Mouse (Mus musculus): Measurements from ENCODE around the gene Ccr3.
"Not testable (repeated sequence)": the region's sequence is repeated elsewhere in the genome, so short reads cannot be mapped to it uniquely, and the experiment has no call there.

Gene Ccr3

DNA sequence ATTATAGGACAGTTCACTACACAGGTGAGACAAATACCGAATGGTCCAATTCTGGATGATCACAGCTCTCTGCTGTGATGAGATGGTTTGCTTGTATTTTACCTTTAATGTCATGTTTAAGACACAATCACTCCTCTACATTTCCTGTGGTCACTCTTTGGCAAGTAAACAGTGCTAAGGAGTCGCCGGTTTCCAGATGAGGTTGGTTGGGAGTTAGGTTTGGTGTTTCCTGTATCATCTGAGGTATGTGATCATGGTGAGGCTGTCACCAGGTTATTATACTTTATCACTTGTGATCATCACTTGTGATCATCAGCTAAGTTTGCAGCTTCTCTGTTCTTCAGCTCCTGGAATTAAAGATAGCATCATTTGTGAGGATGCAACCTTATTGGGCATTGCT lies 19.2 kb downstream of the Ccr3 start:
- no peak for DNase-seq (ENCODE audit: extremely low spot score, low read depth, low spot score)

DNA sequence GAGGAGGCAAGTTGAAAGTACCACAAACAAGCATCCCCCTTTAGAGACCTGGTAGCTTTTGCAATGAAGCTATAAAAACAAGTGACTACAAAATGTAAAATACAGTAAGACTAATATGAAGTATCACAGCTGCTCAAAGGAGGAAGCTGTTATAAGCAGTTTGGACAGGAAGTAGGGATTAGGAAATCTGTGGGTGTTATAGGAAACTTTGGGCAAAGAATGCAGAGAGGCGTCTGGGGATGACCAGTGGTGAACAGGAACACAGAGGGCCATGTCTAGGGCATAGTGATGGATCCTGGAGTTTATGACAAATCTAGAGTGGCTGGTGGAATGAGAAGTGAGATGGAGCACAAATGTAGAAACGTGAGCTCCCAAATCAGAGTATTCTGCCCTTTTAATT lies 31.8 kb downstream of the Ccr3 start:
- DNase-seq (ENCODE audit: extremely low spot score, low read depth, low spot score), result no peak

DNA sequence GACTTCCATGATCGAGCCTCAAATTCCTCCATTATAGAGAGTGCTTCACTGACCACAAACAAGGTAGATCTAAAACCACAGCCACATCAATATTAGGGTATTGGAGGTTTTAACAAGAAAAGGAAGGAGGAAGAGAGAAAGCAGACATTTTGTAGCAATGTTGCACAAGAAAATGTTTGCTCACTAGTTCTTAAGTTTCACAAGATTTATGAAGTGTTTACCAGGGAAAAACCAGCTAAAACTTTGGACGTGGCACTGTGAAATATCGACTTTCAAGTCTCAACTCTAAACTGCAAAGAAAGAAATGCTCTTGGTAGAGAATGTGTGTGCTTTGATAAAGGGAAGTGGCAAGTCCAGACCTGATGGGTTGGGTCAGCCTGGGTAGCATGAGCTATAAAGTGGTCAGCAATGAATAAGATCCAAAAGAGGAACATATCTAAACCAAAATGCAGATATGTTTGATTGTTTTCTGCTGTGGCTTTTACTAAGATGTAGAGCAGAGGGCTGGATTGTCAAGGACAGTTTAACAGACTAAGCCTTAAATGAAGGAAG lies 34.5 kb downstream of the Ccr3 start:
- DNase-seq (ENCODE audit: extremely low spot score, low read depth, low spot score), result no peak

DNA sequence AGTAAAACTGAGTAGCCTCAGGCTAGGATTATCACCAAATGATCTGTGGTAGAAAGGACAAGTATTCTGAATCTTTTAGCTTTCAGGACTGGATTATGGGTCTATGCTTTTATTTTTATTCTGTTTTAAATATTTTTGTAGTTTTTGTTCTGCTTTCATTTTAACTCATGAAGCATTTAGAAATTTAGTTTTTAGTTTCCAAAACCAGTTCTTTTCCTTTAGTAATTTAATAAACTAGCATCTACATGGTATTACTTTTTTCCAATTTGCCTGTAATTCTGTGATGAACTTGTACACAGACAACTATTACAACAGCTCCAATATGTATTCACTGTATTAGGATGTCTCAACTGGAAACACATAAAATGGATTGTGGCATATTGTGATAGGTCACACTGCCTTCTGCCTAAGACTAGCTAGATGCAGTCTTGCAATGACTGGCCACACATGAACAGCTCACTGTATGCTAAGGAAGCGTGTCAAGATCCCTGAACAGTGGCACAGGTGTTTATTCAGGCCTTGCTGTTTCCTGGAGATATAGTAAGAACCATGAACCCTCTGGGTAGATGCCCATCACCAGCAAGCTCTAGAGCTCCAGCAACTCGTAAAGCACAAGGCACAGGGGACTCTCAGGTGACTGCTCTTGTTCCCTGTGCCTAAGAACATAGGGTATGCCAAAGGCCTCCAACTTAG lies 38.0 kb downstream of the Ccr3 start:
- DNase-seq (ENCODE audit: extremely low spot score, low read depth, low spot score), result no peak

DNA sequence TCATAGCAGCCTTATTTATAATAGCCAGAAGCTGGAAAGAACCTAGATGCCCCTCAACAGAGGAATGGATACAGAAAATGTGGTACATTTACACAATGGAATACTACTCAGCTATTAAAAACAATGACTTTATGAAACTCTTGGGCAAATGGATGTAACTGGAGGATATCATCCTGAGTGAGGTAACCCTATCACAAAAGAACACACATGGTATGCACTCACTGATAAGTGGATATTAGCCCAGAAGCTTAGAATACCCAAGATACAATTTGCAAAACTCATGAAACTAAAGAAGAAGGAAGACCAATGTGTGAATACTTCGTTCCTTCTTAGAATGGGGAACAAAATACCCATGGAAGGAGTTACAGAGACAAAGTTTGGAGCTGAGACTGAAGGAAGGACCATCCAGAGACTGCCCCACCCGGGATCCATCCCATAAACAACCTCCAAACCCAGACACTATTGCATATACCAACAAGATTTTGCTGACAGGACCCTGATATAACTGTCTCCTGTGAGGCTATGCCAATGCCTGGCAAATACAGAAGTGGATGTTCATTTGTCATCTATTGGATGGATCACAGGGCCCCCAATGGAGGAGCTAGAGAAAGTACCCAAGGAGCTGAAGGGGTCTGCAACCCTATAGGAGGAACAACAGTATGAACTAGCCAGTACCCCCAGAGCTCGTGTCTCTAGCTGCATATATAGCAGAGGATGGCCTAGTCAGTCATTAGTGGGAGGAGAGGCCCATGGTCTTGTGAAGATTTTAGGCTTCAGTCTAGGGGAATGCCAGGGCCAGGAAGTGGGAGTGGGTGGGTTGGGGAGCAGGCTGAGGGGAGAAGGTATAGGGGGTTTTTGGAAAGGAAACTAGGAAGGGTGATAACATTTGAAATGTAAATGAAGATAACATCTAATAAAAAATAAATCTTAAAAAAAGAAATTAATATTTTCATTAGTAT lies 40.0 kb downstream of the Ccr3 start:
- DNase-seq (ENCODE audit: extremely low spot score, low read depth, low spot score), result not testable (repeated sequence)

DNA sequence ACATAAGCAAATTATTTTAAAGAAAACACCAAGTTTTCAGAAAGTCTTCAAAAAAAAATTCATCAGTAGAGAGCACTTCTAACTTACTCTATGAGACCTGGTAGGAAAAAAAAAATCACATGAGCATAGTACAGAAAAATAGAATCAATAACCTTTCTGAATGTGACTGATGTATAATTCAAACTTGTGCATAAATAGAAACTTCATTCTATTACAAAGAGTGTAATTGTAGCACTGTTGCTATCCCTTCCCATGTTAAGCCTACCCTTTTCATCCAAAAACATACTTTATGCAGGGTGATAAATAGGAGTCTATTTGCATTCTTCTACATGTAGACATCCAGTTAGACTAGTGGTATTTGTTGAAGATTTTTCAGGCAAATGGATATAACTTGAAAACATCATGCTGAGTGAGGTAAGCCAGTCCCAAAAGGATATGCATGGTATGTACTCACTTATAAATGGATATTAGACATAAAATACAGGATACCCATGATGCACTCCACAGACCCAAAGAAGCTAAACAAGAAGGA lies 44.9 kb downstream of the Ccr3 start:
- no peak for DNase-seq (ENCODE audit: extremely low spot score, low read depth, low spot score)

DNA sequence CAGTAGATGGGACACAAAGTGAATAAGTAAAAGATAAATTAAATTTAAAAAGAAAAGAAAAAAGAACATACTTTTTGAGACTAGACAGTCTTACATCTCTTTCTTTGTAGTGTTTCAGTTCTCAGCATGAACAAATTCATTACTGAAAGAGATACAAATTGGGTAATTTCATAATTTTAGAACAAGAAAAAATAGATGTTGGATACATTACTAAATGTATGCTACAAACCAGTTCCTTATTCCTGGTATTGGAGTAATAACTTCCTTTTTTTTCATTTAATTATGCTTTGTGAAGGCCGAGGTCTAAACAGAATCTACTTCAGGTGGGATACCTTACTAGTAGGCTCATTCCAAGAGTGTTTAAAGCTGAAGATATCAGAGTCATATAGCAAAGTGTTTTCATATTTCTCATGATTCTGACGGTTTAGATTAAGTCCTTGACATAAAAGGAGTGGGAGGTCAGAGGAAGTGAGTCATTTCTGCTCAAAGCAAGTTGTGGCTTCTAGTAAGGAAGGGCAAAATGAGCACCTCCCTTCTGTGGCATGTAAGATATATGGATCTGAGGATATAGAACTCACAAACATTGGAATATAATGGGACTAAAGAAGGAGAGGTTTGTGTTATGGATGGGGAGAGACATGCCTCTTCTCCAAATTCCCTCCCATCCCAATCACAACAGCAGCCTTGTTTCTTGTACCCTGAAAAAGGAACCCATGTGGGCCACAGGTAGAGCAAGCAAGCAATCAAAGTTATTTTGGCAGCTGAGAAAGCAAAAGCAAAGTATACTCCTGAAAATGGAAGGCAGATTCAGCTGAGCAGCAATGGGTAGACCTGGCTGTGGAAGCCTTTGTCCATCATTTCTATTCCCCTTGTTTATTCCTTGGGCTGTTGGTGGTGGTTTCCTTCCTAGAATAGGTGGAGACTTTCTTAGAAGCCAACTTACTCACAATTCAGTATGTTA lies 46.6 kb downstream of the Ccr3 start:
- DNase-seq (ENCODE audit: extremely low spot score, low read depth, low spot score), result no peak

DNA sequence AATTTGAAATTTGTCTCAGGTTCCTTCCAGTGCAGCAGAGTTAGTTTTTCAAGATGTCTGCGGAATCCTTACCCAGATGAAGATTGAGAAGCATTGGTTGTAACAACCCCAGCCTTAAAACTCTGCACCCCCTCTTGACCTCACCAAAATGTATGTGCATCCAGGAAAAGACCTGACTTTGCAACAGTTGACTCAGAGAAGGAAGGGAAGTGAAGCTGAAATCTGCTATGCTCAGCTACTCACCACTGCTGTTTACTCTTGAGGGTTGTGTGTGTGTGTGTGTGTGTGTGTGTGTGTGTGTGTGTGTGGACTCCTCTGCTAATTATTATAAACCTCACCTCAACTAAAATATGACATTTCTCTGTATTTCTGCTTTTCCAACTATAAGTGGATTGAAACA lies 49.7 kb downstream of the Ccr3 start:
- no peak for DNase-seq (ENCODE audit: extremely low spot score, low read depth, low spot score)

DNA sequence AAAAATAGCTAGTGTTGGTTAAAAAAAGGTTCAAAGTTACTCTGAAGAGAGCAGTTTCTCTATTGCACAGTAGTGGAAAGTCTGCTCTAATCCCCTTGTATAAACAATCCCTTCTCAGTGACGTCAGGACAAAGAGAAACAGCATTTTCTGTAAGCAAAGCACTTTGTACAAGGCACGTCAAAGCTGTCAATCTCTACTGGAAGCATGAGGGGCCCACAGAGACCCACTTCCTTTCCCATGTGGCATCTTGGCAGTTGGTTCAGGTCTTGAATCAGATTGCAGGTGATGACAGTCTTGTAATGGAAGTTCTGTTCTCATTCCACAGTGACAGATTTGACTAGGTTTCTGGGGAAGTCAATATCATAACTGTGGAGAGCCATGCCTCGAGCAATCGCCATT lies 58.0 kb downstream of the Ccr3 start:
- DNase-seq (ENCODE audit: extremely low spot score, low read depth, low spot score), result no peak

DNA sequence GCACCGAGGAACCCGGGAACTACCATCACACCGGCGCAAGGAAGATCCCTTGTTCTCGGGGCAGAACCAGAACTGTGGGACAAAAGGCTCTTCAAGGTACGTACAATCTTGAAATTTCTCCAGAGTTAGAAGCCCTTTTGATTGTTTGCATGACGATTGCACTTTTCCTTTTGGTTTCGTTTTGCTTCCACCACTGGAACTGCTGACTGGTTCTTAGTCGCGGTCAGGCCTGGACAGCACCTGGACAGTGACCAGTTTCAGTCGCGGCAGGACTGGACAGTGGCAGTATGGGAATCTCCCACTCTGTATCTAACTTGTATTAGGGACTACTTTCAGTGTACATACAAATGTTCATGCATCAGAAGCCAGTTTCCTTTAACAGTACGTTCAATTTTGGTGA lies 58.7 kb downstream of the Ccr3 start:
- not testable (repeated sequence) for DNase-seq (ENCODE audit: extremely low spot score, low read depth, low spot score)

Measured in hindlimb bud, embryonic 11.5 days (tissue).